Mouse (Mus musculus) neutrophil, adult 5-6 weeks (primary cell): ENCODE measurements around the gene Usp12. TPM values are rescaled to one million over a fixed set of nuclear protein-coding genes. Genes with fewer than 3 reads are reported as not detected.
A peak's percentile ranks its signal among the peaks of the same experiment; 100 is the strongest.

ENCODE experiments used
- ATAC-seq: fragments of 151-379, 151-347 bp; 2 replicates; pipeline ENCODE4 v1.8.0; 2017; ENCODE audit warnings: mild to moderate bottlenecking, moderate TSS enrichment; ENCODE audit not compliant: insufficient number of reproducible peaks, poor library complexity, low FRiP score, severe bottlenecking; ENCODE audit errors: extremely low read depth
- total RNA-seq: library from RNA; stranded (forward); fragments of 200-1000 nt; gene quantifications from 2 replicates; pipeline ENCODE4 v1.2.3, GENCODE M21; 2017

Usp12 gene
- total RNA-seq, result 42.4 and 51.3 TPM in 2 replicates

- peak; percentile 87 for ATAC-seq
These were observed at the start of gene Usp12 for GRCm38 (mm10) chr5:146794853-146795252. Gene Usp12, minus strand, starts transcription at chr5:146795006.

DNA sequence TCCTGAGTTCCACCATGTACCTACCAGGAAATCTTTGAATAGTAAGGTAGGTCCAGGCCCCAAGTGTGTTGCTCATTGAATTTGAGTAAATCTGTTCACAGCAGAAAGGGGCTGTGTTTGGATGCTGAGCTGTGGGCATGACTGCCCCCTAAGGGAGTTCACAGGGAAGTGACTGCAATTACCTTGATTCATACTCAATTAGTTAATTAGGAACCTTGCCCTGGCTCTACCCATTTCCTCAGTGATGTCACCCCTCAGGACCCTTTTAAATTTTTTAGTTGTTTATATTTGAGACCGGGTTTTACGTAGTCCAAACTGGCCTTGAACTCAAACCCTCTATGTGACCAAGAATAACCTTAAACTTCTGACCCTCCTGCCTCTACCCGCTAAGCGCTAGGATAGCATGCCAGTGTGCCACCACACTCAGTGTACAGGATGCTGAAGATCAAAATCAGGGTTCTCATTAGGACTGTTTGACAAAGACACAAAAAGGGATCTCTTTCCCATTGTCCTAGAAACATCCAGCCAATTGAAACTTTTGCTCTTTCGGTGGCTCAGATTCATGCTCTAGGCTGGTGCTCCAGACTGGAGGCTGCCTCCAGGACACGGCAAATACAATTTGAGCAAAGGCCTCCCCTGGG is 49.6 kb upstream of the Usp12 start:
- peak; percentile 51; the same call in 1 of the 2 replicates for ATAC-seq

GRCm38 (mm10) chr5:146841996-146842395 is 47.2 kb upstream of the Usp12 start:
- no peak for ATAC-seq

- no peak for ATAC-seq
These were observed 46.5 kb upstream of the Usp12 start for GRCm38 (mm10) chr5:146841301-146841700.

DNA sequence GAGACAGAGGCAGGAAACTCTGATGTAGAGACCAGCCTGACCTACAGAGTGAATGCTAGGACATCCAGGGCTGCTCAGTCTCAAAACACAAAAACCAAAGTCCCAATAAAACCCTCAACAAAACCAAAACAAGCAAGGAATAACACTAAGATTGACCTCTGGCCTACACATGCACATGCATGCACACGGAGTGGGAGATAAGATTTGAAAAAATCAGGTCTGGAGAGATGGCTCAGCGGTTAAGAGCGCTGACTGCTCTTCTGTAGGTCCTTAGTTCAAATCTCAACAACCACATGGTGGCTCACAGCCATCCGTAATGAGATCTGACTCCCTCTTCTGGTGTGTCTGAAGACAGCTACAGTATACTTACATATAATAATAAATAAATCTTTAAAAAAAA is 45.6 kb upstream of the Usp12 start:
- ATAC-seq, result no peak

DNA sequence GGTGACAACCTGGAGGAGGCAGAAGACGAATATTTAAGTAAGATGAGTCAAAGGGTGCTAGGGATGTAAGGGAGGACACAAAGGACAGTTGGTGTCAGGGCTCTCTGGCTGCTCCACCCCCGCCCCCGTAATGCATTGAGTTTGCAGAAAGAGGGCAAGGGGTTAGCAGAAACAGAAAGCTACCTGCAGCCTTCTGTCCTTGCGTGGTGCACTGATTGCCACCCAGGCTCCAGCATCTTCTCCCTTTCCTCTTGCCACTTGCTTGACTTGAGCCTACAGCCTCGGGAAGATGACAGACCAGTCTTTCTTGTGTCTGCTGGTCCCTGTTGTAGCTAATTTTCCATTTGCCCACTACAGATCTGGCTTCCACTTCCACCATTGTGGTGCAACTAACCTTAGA is 45.0 kb upstream of the Usp12 start:
- no peak for ATAC-seq

DNA sequence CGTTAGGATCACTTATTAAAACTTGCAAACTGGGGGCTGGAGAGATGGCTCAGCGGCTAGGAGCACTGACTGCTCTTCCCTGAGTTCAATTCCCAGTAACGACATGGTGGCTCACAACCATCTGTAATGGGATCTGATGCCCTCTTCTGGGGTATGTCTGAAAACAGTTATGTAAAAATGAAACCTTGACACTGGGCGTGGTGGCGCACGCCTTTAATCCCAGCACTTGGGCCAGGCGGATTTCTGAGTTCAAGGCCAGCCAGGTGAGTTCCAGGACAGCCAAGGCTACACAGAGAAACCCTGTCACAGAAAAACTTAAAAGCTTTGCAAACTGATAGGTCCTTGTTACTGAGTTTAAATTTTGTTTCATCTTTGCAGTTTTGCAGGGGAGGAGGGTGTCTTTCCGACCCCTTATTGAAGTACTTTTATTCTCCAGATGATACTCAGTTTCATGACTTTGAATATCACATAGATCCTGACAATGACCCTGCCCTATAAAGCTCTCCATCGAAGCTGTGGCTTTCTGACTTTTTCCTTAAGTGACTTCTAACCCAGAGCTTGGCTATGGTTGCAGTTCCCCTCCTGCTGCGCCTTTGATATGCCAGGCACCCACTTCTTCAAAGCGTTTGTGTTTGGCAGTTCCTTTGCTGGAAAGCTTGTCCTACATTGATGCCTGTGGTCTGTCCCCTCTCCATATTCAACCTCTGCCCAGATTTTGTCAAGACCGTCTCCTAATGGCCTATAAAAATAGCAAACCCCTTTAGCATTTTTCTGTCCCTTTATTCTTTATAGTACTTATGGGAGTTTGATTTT is 44.2 kb upstream of the Usp12 start:
- ATAC-seq, result no peak

DNA sequence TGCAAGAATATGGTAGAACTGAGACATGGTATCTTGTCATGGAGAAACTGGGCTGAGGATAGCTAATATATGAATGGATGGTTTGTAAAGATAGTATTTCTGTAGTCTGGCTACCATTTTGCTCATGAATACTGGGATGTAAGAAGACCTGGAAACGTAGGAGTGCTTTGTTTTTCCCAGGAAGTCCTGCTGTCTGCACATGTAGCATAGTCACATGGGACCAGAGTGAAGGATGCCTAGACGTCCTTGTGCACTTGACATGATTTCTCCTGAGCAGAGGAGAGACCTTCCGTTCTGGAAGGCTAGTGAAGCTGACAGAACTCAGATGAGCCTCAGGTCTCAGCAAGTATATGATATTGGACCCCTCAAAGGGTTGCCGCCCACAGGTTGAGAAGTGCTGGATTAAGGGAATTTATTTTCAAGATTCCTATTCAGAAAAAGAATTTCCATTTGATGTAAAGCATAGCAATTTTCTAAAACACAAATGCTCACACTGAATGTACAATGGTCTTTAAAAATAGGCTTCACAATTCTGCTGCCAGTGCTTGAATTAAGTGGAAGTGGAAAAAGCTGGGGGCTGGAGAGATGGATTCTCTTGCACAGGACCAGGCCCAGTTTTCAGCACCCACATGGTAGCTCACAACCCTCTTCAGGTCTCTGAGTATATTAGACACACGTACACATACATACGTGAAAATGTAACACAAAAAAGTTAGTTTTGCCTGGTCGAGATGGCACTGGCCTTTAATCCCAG is 43.3 kb upstream of the Usp12 start:
- no peak for ATAC-seq

GRCm38 (mm10) chr5:146834959-146835358 is 40.2 kb upstream of the Usp12 start:
- no peak for ATAC-seq

DNA sequence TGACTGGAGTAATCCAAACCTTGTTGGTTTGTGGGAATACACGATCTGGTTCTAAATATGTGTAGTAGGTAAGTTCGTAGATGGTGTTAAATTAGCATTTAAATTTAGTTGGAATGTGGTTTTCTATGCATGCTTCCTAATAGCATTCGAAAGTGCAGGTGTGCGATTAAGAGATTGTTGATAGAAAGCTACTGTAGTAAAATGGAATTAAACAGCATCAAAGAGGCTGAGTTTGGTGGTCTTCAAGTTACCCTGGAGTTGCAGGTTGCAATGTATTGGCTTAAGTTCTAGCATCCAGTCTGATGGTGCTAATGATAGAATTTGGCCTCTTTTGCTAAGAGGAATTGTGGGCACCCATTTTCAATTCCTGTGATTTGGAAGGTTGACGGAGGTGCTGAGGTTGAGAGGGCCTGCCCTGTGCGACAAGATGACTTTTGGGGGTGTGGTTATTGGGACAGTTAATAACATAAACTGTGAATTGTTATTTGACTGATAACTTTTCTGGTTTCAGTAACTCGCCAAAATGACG is 38.9 kb upstream of the Usp12 start:
- ATAC-seq, result no peak

GRCm38 (mm10) chr5:146832769-146833448 is 38.1 kb upstream of the Usp12 start, which contains the start of gene Rpl21:
Gene Rpl21, plus strand, starts transcription at chr5:146832890.
- ATAC-seq, result peak; percentile 94

- no peak for ATAC-seq
These were observed 37.6 kb upstream of the Usp12 start for GRCm38 (mm10) chr5:146832435-146832768.

- peak; percentile 42; the same call in 1 of the 2 replicates for ATAC-seq
These were observed 34.7 kb upstream of the Usp12 start for GRCm38 (mm10) chr5:146829528-146829927.

GRCm38 (mm10) chr5:146823005-146823404 is 28.2 kb upstream of the Usp12 start:
- no peak for ATAC-seq

DNA sequence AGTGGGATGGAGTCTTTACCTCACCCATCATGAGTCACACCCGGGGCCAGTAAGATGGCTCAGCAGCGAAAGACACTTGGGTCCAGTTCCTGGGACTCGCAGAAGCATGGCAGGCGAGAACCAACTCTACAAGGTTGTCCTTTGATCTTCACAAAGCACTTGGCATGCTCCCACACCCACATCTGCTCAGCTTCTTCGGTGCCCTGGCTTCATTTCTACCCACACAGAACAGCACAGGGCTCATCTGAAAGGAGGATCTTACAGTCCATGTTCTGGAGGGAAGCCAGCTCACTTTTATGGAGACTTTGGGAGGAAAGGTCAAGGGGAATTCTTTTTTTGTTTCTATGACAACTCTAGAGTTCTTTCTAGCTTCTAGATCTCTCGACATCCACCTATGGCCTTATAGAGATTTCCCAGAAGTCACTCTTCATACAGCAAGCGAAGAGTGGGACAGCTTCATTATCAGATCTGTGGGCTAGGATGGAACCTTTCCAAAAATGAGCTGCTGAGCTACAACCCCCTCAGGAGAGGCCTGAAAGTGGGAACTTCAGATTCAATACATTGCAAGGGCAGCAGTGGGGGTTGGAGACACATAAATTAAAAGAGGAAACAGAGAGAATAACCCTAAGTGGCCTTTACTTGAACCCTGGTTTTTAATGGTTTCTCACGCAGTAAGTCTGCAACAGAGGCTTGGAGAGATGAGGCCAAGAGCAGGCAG is 24.3 kb upstream of the Usp12 start:
- no peak for ATAC-seq

GRCm38 (mm10) chr5:146817583-146817982 is 22.8 kb upstream of the Usp12 start:
- no peak for ATAC-seq

GRCm38 (mm10) chr5:146815394-146815793 is 20.6 kb upstream of the Usp12 start:
- no peak for ATAC-seq

DNA sequence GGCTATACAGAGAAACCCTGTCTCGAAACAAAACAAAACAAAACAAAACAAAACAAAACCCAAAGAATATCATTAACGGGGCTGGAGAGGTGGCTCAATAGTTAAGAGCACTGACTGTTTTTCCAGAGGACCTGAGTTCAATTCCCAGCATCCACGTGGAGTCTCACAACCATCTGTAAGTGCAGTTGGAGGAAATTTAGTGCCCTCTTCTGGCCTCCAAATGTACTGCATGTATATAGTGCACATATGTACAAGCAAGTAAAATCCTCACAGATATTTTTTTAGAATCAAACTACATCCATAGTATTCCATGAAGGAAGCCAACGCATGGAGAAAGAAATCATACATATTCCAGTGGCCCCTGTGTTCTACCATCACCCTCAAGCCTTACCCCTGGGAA is 18.6 kb upstream of the Usp12 start:
- no peak for ATAC-seq
